Mouse (Mus musculus) lung, adult 2 months (tissue): Measurements from ENCODE around the gene Hist1h4f. TPM values are rescaled to one million over a fixed set of nuclear protein-coding genes. Genes with fewer than 3 reads are reported as not detected.
"Not testable (repeated sequence)": the region's sequence is repeated elsewhere in the genome, so short reads cannot be mapped to it uniquely, and the experiment has no call there.

Experiments
- DNase-seq: peaks from one replicate; pipeline ENCODE4 v3.0.0; 2022
- H3K4me1 ChIP-seq: fragments of 200-500 bp; 2 replicates; pipeline ENCODE4 v1.6.1; 2011; ENCODE audit warnings: low read length; ENCODE audit not compliant: control insufficient read depth, insufficient read depth
- H3K4me3 ChIP-seq: fragments of 200-500 bp; replicated peaks from 2 replicates; pipeline ENCODE3; 2011; ENCODE audit warnings: low read depth, mild to moderate bottlenecking, control low read depth, low read length; ENCODE audit errors: extremely low read depth
- CTCF ChIP-seq: fragments of 200-500 bp; IDR thresholded peaks from 2 replicates; pipeline ENCODE4 v1.5.1; 2011; ENCODE audit warnings: mild to moderate bottlenecking, low read length, control low read depth; ENCODE audit not compliant: insufficient read depth
- POLR2A ChIP-seq: fragments of 200-500 bp; IDR thresholded peaks from 2 replicates; pipeline ENCODE4 v1.6.1; 2011; ENCODE audit warnings: low read depth, mild to moderate bottlenecking, control low read depth, low read length, borderline replicate concordance; ENCODE audit errors: extremely low read depth
- WGBS: fragments of 180-500 bp; shearing (Covaris S2); methylation state at CpG from one replicate; pipeline ENCODE4 v1.1.7; 2018; 5-methylcytosine and 5-hydroxymethylcytosine counted together
- polyA plus RNA-seq: library from polyadenylated mRNA; depleted of rRNA; stranded (reverse); fragments of >200 nt; gene quantifications from 2 replicates; pipeline ENCODE4 v1.2.3, GENCODE M21; 2012

The Hist1h4f gene
- polyA plus RNA-seq, 1 experiment, result 1.4 TPM

DNA sequence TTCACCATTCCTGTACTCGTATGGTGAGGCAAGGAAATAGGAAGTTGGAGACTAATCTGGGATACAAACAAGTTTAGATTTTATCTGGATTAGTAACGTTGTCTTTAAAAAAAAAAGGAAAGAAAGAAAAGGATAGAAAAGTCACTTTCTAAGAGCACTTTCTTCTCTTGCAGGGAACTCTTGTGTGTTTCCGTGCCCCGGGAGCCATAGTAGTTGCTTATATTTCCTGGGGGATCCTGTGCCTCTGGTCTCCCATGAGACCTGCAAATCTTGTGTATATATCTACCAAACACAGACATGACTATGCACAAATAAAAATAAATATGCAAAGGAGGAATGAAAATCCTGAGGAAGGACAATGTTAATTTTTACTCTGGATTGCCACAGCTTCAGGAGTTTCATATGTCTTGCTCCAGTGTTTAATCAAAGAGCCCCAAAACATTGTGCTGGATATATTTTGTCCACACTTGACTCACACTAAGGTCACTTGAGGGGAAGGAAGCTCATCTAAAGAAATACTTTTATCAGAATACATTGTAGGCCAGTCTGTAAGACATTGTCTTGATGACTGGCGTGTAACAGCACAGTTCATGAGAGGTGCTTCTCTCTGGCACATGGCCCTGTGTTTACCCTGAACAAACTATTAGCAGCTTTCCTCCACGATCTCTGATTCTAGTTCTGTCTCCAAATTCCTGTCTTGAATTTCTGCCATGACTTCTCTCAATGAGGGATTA is 25.6 kb upstream of the Hist1h4f start:
- no peaks in the 10 kb centered on the region for H3K4me1 ChIP-seq
- TF ChIP-seq CTCF (no peak), POLR2A (no peak)
- WGBS, result 52% methylated on average over 6 of the region's 6 CpGs
- DNase-seq, result no peak
- no peak overlapping the region for H3K4me3 ChIP-seq

- no peaks in the 10 kb centered on the region for H3K4me1 ChIP-seq
- WGBS, result 43% methylated on average over 7 of the region's 7 CpGs
- H3K4me3 ChIP-seq, result no peak overlapping the region
- no peak for TF ChIP-seq CTCF
- TF ChIP-seq POLR2A, result no peak
- DNase-seq, result no peak
Observed at GRCm38 (mm10) chr13:23576351-23576881, 25.0 kb upstream of the Hist1h4f start.

DNA sequence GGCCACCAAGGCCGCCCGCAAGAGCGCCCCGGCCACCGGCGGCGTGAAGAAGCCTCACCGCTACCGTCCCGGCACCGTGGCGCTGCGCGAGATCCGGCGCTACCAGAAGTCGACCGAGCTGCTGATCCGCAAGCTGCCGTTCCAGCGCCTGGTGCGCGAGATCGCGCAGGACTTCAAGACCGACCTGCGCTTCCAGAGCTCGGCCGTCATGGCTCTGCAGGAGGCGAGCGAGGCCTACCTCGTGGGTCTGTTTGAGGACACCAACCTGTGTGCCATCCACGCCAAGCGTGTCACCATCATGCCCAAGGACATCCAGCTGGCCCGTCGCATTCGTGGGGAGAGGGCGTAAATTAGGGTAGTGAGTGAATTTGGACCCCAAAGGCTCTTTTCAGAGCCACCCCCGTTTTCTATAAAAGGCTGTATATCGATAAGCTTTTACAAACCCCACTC is 24.4 kb upstream of the Hist1h4f start:
- 2% methylated on average over 17 of the region's 40 CpGs for WGBS
- not testable (repeated sequence) for H3K4me1 ChIP-seq
- DNase-seq, result peak; percentile 32
- peak overlapping the region; percentile 54 for H3K4me3 ChIP-seq

DNA sequence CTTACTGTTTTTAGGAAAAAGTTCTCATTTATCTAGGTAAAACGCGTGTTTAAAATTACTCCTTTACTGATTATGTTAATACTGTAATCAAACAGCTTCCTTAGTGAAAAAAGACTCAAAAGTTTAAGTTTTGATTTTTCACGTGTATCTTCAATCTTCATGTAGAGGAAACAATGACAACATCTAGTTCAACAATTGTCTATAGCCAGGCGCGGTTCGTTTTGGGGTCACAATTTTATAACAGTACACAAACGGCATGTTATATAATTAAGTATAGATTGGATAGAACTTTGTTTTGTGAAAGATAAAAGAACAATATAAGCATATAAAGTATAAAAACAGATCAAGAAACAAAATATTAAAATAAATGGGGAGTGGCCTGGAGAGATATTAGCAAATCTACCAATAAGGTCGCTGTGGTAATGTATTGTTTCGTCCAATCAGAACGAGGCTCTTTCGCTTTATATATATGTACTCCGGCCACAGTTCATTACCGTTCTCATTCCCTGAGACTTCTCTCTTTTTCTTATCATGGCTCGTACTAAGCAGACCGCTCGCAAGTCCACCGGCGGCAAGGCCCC is 23.9 kb upstream of the Hist1h4f start, which contains the start of gene Hist1h3d:
Gene Hist1h3d (plus strand): TSS at position 493 of the 581 bp plus-strand sequence.
- TF ChIP-seq POLR2A (0 out of 2 replicates have a peak, but pooled peaks have one; percentile 17), CTCF (no peak)
- peak; percentile 36 for DNase-seq
- Histone ChIP-seq H3K4me1 (no peaks in the 10 kb centered on the region), H3K4me3 (peak within 1 kb of the TSS; percentile 54)
- WGBS, result 2% methylated on average over 18 of the region's 18 CpGs

- H3K4me3 ChIP-seq, H3K4me1 ChIP-seq, DNase-seq: not testable (repeated sequence)
- WGBS, result 4% methylated on average over 13 of the region's 39 CpGs
Observed at GRCm38 (mm10) chr13:23574546-23575170, 23.2 kb upstream of the Hist1h4f start.

DNA sequence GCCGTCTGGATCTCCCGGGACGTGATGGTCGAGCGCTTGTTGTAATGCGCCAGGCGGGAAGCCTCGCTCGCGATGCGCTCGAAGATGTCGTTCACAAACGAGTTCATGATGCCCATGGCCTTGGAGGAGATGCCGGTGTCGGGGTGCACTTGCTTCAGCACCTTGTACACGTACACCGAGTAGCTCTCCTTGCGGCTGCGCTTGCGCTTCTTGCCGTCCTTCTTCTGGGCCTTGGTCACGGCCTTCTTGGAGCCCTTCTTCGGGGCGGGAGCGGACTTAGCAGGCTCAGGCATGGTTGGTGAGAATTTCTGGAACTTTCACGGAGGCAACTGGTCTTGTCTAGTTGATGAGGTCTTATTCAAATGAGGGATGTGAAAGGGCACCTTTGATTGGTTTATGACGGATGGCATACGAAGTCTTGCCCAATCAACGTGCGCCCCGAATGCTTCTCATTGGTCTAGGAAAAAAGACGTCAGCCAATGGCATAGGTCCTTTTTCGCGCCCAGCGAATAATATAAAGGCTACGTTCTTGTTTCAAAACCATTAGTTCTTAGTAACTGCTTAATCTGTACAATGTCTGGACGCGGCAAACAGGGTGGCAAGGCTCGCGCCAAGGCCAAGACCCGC is 22.6 kb upstream of the Hist1h4f start, which contains the start of the genes Hist1h2bf and Hist1h2ad:
Gene Hist1h2bf (minus strand): TSS at position 299 of the 627 bp plus-strand sequence.
Gene Hist1h2ad (plus strand): TSS at position 484 of the 627 bp plus-strand sequence.
- DNase-seq, result peak; percentile 65
- not testable (repeated sequence) for H3K4me1 ChIP-seq
- peak; percentile 33; the same call in 1 of the 2 replicates for TF ChIP-seq POLR2A
- H3K4me3 ChIP-seq, result peak within 1 kb of the TSS; percentile 49
- 2% methylated on average over 42 of the region's 42 CpGs for WGBS

- 11% methylated on average over 20 of the region's 20 CpGs for WGBS
- not testable (repeated sequence) for H3K4me1 ChIP-seq, H3K4me3 ChIP-seq, DNase-seq
Observed at GRCm38 (mm10) chr13:23573034-23573897, 21.8 kb upstream of the Hist1h4f start.

DNA sequence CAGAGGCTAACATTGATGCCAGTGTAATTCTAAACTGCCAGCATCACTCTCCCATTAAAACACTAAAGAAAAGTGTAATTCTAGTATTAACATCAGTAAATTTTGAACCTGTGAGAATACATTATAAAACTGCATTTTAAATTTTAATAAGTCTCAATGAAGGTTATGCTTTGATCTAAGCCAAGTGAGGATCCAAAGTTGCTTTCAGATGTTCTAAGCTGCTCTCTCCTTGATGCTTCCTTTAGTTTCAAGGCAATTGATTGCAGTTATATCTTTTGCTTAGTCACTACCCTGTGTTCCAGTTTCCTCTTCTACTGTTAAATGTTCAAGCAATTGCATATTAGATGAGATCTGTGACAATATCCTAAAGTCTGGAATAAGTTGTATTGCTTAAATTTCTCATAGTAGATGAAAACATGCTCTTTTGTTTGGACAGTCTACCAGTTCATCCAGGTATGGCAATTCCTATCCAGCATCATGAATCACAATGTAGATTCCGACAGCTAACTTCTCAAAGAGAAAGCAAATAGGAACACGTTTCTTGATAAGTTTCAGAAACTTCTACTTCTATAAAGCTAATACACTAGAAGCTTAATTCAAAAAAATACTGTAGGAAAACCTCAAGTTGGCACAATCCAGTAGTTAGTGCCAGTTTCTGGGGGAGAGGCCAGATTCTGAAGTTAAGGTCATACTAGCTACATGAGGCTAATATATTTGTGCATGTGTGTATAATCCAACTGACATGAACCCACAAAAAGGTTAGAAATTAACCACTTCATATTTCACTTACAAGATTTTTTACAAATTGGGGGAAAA is 21.0 kb upstream of the Hist1h4f start:
- DNase-seq, result no peak
- H3K4me3 ChIP-seq, result peak overlapping the region; percentile 28

DNA sequence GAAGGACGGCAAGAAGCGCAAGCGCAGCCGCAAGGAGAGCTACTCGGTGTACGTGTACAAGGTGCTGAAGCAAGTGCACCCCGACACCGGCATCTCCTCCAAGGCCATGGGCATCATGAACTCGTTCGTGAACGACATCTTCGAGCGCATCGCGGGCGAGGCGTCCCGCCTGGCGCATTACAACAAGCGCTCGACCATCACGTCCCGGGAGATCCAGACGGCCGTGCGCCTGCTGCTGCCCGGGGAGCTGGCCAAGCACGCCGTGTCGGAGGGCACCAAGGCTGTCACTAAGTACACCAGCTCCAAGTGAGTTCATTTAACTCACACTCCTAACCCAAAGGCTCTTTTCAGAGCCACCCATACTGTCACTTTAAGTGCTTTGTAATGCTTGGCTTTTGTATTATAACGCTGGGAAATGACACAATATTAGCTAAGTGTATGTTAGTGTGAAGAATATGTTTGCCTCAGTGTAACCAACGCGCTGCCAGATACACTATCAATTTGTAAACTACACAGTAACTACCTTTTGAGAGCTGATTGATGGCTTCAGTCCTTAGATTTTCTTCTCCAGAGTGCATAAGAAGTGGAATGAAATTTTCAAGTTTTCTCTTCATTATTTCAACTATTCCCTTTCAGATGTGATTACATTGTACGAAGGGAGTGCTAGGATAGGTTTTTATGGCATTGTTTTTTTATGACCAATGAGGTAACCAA is 20.2 kb upstream of the Hist1h4f start:
- H3K4me3 ChIP-seq, result peak overlapping the region; percentile 80
- not testable (repeated sequence) for H3K4me1 ChIP-seq, DNase-seq
- under 1% methylated on average over 19 of the region's 34 CpGs for WGBS

More for the DNA sequence above, 21.0 kb upstream of the Hist1h4f start:
- 26% methylated on average over 2 of the region's 2 CpGs for WGBS
- H3K4me1 ChIP-seq, result no peaks in the 10 kb centered on the region; the same call in 1 of the 2 replicates
- TF ChIP-seq POLR2A, result no peak
- TF ChIP-seq CTCF, result no peak
